Mouse (Mus musculus) cerebellum, adult 2 months (tissue): ENCODE measurements at regions not wholly inside any gene's neighbourhood (a gene's known extent, or its start where the extent isn't known, plus 50 kb on each side); places are given as distances from the start of the nearest gene placed in this dataset.

Experiments used
- CTCF ChIP-seq: fragments of 200-500 bp; IDR thresholded peaks from 2 replicates; pipeline ENCODE4 v1.5.1; 2011; ENCODE audit warnings: low read depth, mild to moderate bottlenecking, control low read depth, low read length, moderate library complexity, borderline replicate concordance; ENCODE audit not compliant: insufficient read depth
- POLR2A ChIP-seq: fragments of 200-500 bp; IDR thresholded peaks from 2 replicates; pipeline ENCODE4 v1.6.1; 2011; ENCODE audit warnings: low read length, control low read depth, borderline replicate concordance; ENCODE audit not compliant: insufficient read depth

DNA sequence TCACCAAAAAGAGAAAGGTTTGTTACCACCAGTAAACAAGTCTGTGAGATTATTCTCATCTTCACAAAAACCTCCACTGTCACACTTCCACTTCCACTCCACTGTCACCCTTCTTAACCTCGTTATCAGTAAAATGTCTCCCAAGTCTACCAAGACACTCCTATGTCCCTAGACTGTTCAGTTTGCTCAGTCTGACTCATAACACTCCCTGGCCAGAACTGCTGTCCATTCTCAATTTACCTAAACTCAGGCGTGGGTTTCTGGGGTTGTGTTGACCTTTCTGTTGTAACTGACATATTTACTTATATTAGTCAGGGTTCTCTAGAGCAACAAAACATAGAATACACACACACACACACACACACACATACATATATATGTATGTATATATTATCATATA lies 85.5 kb downstream of the Emp1 start:
- TF ChIP-seq CTCF (no peak), POLR2A (no peak)
